Comparison of ENCODE assay signal across 8 mouse cellular contexts in the genomic region with DNA sequence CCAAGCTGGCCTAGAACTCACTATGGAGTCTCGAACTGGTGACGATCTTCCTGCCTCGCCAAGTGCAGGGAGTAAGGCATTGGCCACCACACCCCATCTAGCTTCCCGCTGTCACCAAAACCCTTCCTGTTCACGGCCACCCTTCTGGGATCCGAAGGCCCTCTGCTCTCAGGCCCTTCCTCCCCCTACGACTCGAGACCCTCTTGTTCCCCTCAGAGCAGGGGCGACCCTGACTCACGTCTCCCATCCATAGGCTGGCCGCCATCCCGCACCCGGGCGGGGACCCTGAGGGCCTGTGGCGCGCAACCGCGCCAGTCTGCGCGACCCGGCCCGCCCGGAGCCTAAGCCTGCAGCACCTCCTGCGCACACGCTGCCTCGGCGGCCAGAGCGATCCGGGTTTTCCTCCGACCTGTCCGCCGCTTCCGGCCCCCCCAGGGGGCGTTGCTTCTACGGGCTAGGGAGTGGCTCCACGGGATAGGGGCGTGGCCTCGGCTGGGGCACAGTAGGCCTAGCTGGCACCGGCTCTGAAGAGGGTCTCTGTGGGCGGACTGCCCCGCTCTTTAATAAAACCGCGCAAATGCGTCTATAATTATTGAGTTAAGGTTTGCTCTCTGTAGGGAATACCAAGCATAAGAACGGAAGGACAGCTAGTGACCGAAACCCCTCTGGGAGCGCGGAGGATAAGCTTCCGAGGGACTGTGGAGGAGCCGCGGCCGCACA. TPM values are rescaled to one million over a fixed set of nuclear protein-coding genes. Genes with fewer than 3 reads are reported as not detected.
A peak's percentile ranks its signal among the peaks of the same experiment; 100 is the strongest.
DNase-seq lines count a peak whose midpoint lies in the region; ATAC-seq lines count a peak whose summit lies in the region.

A gene (minus strand): TSS at position 424 of the 720 bp plus-strand sequence.

- peak; percentile 67 for DNase-seq in fibroblast of lung, adult 2 months (ENCODE audit: low read depth)
- peak; percentile 94 for DNase-seq in kidney, postnatal 14 days
- DNase-seq in telencephalon, adult 2 months (ENCODE audit: low read depth, low spot score): peak; percentile 83

- no peaks in the 10 kb centered on the region for H3K9me3 ChIP-seq in heart, embryonic 14.5 days (ENCODE audit: control insufficient read depth, low read length)
- H3K9me3 ChIP-seq in liver, embryonic 15.5 days (replicated peaks): no peaks in the 10 kb centered on the region
- no peaks in the 10 kb centered on the region for H3K9me3 ChIP-seq in neural tube, embryonic 12.5 days

- ATAC-seq in CD4-positive, CD25-positive, alpha-beta regulatory T cell, adult 4 months: peak; percentile 98
- peak; percentile 93 for ATAC-seq in heart, embryonic 14.5 days (ENCODE audit: insufficient number of reproducible peaks, insufficient read depth, low FRiP score, low read depth)
- peak; percentile 97 for ATAC-seq in liver, embryonic 15.5 days (ENCODE audit: insufficient read depth)
- ATAC-seq in neural tube, embryonic 12.5 days (ENCODE audit: low FRiP score, low read depth): peak; percentile 97

- peak within 1 kb of the TSS; percentile 80 for H3K9ac ChIP-seq in heart, embryonic 14.5 days (ENCODE audit: low read length)
- H3K9ac ChIP-seq in liver, embryonic 15.5 days: peak within 1 kb of the TSS; percentile 66
- peak within 1 kb of the TSS; percentile 87 for H3K9ac ChIP-seq in neural tube, embryonic 12.5 days

- H3K36me3 ChIP-seq in heart, embryonic 14.5 days (ENCODE audit: control insufficient read depth, insufficient read depth, low read length): peaks cover 42% of the 10 kb centered on the region
- peaks cover 52% of the 10 kb centered on the region for H3K36me3 ChIP-seq in liver, embryonic 15.5 days (replicated peaks)
- peaks cover 38% of the 10 kb centered on the region for H3K36me3 ChIP-seq in neural tube, embryonic 12.5 days

- H3K27ac ChIP-seq in brown adipose tissue, adult 24 weeks (replicated peaks; ENCODE audit: low read depth, low read length): peak within 1 kb of the TSS; percentile 84
- peak within 1 kb of the TSS; percentile 79 to 85 for H3K27ac ChIP-seq in heart, embryonic 14.5 days (replicated peaks in 1 of 2; ENCODE audit: control insufficient read depth in 1 of 2, insufficient read depth in 1 of 2, low read depth in 2 of 2, low read length in 2 of 2)
- peak within 1 kb of the TSS; percentile 82 for H3K27ac ChIP-seq in liver, embryonic 15.5 days (replicated peaks)
- peak within 1 kb of the TSS; percentile 46 for H3K27ac ChIP-seq in neural tube, embryonic 12.5 days

- H3K27me3 ChIP-seq in heart, embryonic 14.5 days (ENCODE audit: control insufficient read depth, insufficient read depth, low read length): no peaks in the 10 kb centered on the region
- no peaks in the 10 kb centered on the region for H3K27me3 ChIP-seq in liver, embryonic 15.5 days
- no peaks in the 10 kb centered on the region for H3K27me3 ChIP-seq in neural tube, embryonic 12.5 days (replicated peaks)

- H3K4me3 ChIP-seq in brown adipose tissue, adult 24 weeks (ENCODE audit: insufficient read depth, low read depth, low read length): peak within 1 kb of the TSS; percentile 69
- peak within 1 kb of the TSS; percentile 61 to 85 for H3K4me3 ChIP-seq in heart, embryonic 14.5 days (ENCODE audit: control insufficient read depth in 1 of 2, insufficient read depth in 1 of 2, low read depth in 1 of 2, low read length in 2 of 2)
- peak within 1 kb of the TSS; percentile 64 for H3K4me3 ChIP-seq in liver, embryonic 15.5 days (replicated peaks)
- peak within 1 kb of the TSS; percentile 73 for H3K4me3 ChIP-seq in neural tube, embryonic 12.5 days

- WGBS in heart, embryonic 14.5 days: under 1% methylated on average over 52 of the region's 52 CpGs
- WGBS in liver, embryonic 15.5 days (ENCODE audit: insufficient replicate concordance): under 1% methylated on average over 52 of the region's 52 CpGs
- under 1% methylated on average over 52 of the region's 52 CpGs for WGBS in neural tube, embryonic 12.5 days

- H3K4me2 ChIP-seq in heart, embryonic 14.5 days (ENCODE audit: low read length): peak within 1 kb of the TSS; percentile 88
- peak within 1 kb of the TSS; percentile 79 for H3K4me2 ChIP-seq in liver, embryonic 15.5 days
- H3K4me2 ChIP-seq in neural tube, embryonic 12.5 days (replicated peaks): peak within 1 kb of the TSS; percentile 76

- peaks cover 4% of the 10 kb centered on the region; the same call in 1 of the 2 replicates for H3K4me1 ChIP-seq in brown adipose tissue, adult 24 weeks (ENCODE audit: control insufficient read depth, insufficient read depth, insufficient read length, low read length)
- H3K4me1 ChIP-seq in heart, embryonic 14.5 days (ENCODE audit: control insufficient read depth in 2 of 2, insufficient read depth in 2 of 2, low read length in 2 of 2): peaks cover 4 to 10% of the 10 kb centered on the region in 2 experiments
- H3K4me1 ChIP-seq in liver, embryonic 15.5 days (replicated peaks): peaks cover 33% of the 10 kb centered on the region
- peaks cover 16% of the 10 kb centered on the region; the same call in 1 of the 2 replicates for H3K4me1 ChIP-seq in neural tube, embryonic 12.5 days

RNA-seq across cellular contexts. Expression of the gene that starts here (rescaled TPM):
- 10 to 100 TPM; 40.7 to 48.9 TPM for polyA plus RNA-seq in CD4-positive, CD25-positive, alpha-beta regulatory T cell, adult 4 months (2017; shearing (Covaris generic))
- polyA plus RNA-seq in brown adipose tissue, adult 24 weeks (2012; ENCODE audit: insufficient read depth, insufficient read length, missing spikeins): 35.1 and 36.5 TPM in 2 replicates
- 74.0 and 80.6 TPM in 2 replicates for polyA plus RNA-seq in heart, embryonic 14.5 days (2014; fragmentation: Nextera tagmentation; extraction: Ambion mirVana)
- polyA plus RNA-seq in liver, embryonic 15.5 days (2015; fragmentation: Nextera tagmentation; extraction: Ambion mirVana): 28.7 and 34.2 TPM in 2 replicates
- 77.1 and 77.9 TPM in 2 replicates for polyA plus RNA-seq in neural tube, embryonic 12.5 days (2016; fragmentation: Nextera tagmentation; extraction: Ambion mirVana)

Comparison
In these comparisons a context has a peak if more than half of its experiments do, and no peak if none do; other contexts are left out.
1. Peak in every context shown above with its lines: DNase-seq, ATAC-seq, H3K4me3 ChIP-seq and H3K27ac ChIP-seq.